ENCODE assay signal across 13 mouse cellular contexts in the genomic region with DNA sequence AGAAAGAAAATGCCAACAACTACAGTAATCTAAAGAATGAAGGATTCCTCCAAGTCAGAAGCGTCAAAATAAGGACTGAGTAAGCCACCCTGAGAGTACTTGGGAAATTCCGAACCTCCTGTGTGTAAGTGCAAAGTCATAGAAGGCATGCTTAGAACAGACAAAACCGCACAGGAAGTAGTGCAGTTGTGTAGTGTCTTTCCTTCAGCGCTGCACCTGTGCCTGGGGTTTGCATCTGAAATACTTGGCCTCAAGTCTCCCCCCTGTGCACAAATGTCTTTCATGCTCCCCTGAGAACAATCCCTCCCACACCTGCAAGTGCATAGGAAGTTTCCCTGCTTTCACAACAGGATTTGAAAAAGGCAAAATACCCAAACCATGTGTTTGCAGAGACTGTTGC. TPM values are rescaled to one million over a fixed set of nuclear protein-coding genes. Genes with fewer than 3 reads are reported as not detected.
DNase-seq lines count a peak whose midpoint lies in the region; ATAC-seq lines count a peak whose summit lies in the region.
"Had no signal": no experiment of that assay in that cellular context is flagged by ENCODE, and none has a peak within 500 bp of the region (broad histone marks: within the 10 kb centered on the region; RNA-seq: fewer than 3 reads in every experiment).

No protein-coding gene starts in this region.

- peaks cover 44% of the 10 kb centered on the region for H3K27me3 ChIP-seq in hindbrain, embryonic 16.5 days (replicated peaks; ENCODE audit: control insufficient read depth, insufficient read depth, low read length)
- H3K27me3 ChIP-seq in heart, embryonic 12.5 days (replicated peaks), result peaks cover 85% of the 10 kb centered on the region

- H3K27ac ChIP-seq in hindbrain, embryonic 16.5 days (ENCODE audit: low read depth, low read length), result no peak overlapping the region
- H3K27ac ChIP-seq in heart, embryonic 12.5 days (ENCODE audit: poor library complexity, severe bottlenecking), result no peak overlapping the region

- H3K4me3 ChIP-seq in hindbrain, embryonic 16.5 days (ENCODE audit: low read length), result peak overlapping the region; percentile 19
- H3K4me3 ChIP-seq in heart, embryonic 12.5 days, result no peak overlapping the region

- no peak overlapping the region for H3K9ac ChIP-seq in hindbrain, embryonic 16.5 days (ENCODE audit: low read depth, low read length)
- H3K9ac ChIP-seq in heart, embryonic 12.5 days, result no peak overlapping the region

- H3K4me2 ChIP-seq in hindbrain, embryonic 16.5 days (ENCODE audit: low read length), result peak overlapping the region; percentile 25; the same call in 1 of the 2 replicates
- H3K4me2 ChIP-seq in heart, embryonic 12.5 days, result no peak overlapping the region

- WGBS in hindbrain, embryonic 16.5 days, result 17% methylated on average over 4 of the region's 4 CpGs
- 5% methylated on average over 4 of the region's 4 CpGs for WGBS in heart, embryonic 12.5 days

- DNase-seq in retina, postnatal 1 day, result peak; percentile 16
- no peak for DNase-seq in retina, embryonic 14.5 days (ENCODE audit: low spot score)
- peak; percentile 45 for DNase-seq in naive thymus-derived CD4-positive, alpha-beta T cell, adult 2 months (ENCODE audit: low read depth)
- peak; percentile 68 for DNase-seq in thymus, postnatal 4 days
- no peak for DNase-seq in cerebellum, adult 11-12 months
- DNase-seq in lung, adult 18-20 months, result no peak
- DNase-seq: gastrocnemius, postnatal 14 days; heart, postnatal 4 days; lung, postnatal 36 days had no signal

- no peak for ATAC-seq in hindbrain, embryonic 16.5 days
- ATAC-seq in heart, embryonic 12.5 days (ENCODE audit: insufficient number of reproducible peaks, low FRiP score), result no peak

- H3K36me3 ChIP-seq in hindbrain, embryonic 16.5 days (ENCODE audit: control insufficient read depth, insufficient read depth, low read length), result no peaks in the 10 kb centered on the region
- H3K36me3 ChIP-seq in heart, embryonic 12.5 days, result no peaks in the 10 kb centered on the region

- no peaks in the 10 kb centered on the region for H3K9me3 ChIP-seq in hindbrain, embryonic 16.5 days (ENCODE audit: control insufficient read depth, low read length)
- no peaks in the 10 kb centered on the region for H3K9me3 ChIP-seq in heart, embryonic 12.5 days (replicated peaks)

- H3K4me1 ChIP-seq in hindbrain, embryonic 16.5 days (ENCODE audit: control insufficient read depth, insufficient read depth, low read depth, low read length), result peaks cover 10% of the 10 kb centered on the region
- peaks cover 14% of the 10 kb centered on the region; the same call in 1 of the 2 replicates for H3K4me1 ChIP-seq in heart, embryonic 12.5 days (replicated peaks)

RNA-seq across cellular contexts. Expression of a gene that starts 3.5 kb away (rescaled TPM):
- polyA plus RNA-seq in hindbrain, embryonic 16.5 days (2015; fragmentation: Nextera tagmentation; extraction: Ambion mirVana), result 6.9 TPM in 2 replicates
- polyA plus RNA-seq in heart, embryonic 12.5 days (2016; fragmentation: Nextera tagmentation; extraction: Ambion mirVana), result not detected in 2 replicates
- polyA plus RNA-seq: embryonic facial prominence, embryonic 14.5 days; liver, adult 2 months had no signal

Comparison
In these comparisons a context has a peak if more than half of its experiments do, and no peak if none do; other contexts are left out.
1. DNase-seq: peak in retina, postnatal 1 day (single experiment), naive thymus-derived CD4-positive, alpha-beta T cell, adult 2 months (single experiment) and thymus, postnatal 4 days (single experiment); none in retina, embryonic 14.5 days (single experiment), cerebellum, adult 11-12 months (single experiment) and lung, adult 18-20 months (0 of 2).